Comparison of ENCODE assay signal across 13 mouse cellular contexts in genomic region chr16:85819808-85820458, GRCm38 (mm10). TPM values are rescaled to one million over a fixed set of nuclear protein-coding genes. Genes with fewer than 3 reads are reported as not detected.
A peak's percentile ranks its signal among the peaks of the same experiment; 100 is the strongest.
DNase-seq lines count a peak whose midpoint lies in the region; ATAC-seq and TF ChIP-seq lines count a peak whose summit lies in the region.
"Had no signal": no experiment of that assay in that cellular context is flagged by ENCODE, and none has a peak within 500 bp of the region (broad histone marks: within the 10 kb centered on the region; RNA-seq: fewer than 3 reads in every experiment).

No protein-coding gene starts in this region.

- intact Hi-C loops in heart, postnatal 10 days (cut with DNase I), result loop anchor here (2.0 to 5.0 kb wide), 2 partner anchors 82 to 483 kb away; partner anchors contain the start of gene Adamts5
- intact Hi-C loops in left cerebral cortex, postnatal 14 days (cut with DNase I), result loop anchor here (5.0 kb wide), 2 partner anchors 482 to 827 kb away; no protein-coding TSS in a partner anchor

- peak overlapping the region; percentile 8; the same call in 1 of the 2 replicates for H3K4me3 ChIP-seq in testis, adult 2 months (ENCODE audit: control insufficient read depth, low read depth, low read length)
- no peak overlapping the region for H3K4me3 ChIP-seq in hindbrain, embryonic 16.5 days (ENCODE audit: low read length)
- H3K4me3 ChIP-seq: liver, embryonic 13.5 days; stomach, embryonic 15.5 days had no signal

- H3K4me1 ChIP-seq in testis, adult 2 months (ENCODE audit: control insufficient read depth, insufficient read depth, low read length), result peaks cover 2% of the 10 kb centered on the region; the same call in 1 of the 2 replicates
- no peaks in the 10 kb centered on the region for H3K4me1 ChIP-seq in hindbrain, embryonic 16.5 days (ENCODE audit: control insufficient read depth, insufficient read depth, low read depth, low read length)
- H3K4me1 ChIP-seq: liver, embryonic 13.5 days; stomach, embryonic 15.5 days had no signal

- H3K36me3 ChIP-seq in testis, adult 2 months (ENCODE audit: control insufficient read depth, insufficient read depth, low read length), result no peaks in the 10 kb centered on the region
- no peaks in the 10 kb centered on the region for H3K36me3 ChIP-seq in hindbrain, embryonic 16.5 days (ENCODE audit: control insufficient read depth, insufficient read depth, low read length)
- H3K36me3 ChIP-seq: liver, embryonic 13.5 days; stomach, embryonic 15.5 days had no signal

- H3K27me3 ChIP-seq in testis, adult 2 months (ENCODE audit: control insufficient read depth, insufficient read depth, low read length), result no peaks in the 10 kb centered on the region
- no peaks in the 10 kb centered on the region for H3K27me3 ChIP-seq in hindbrain, embryonic 16.5 days (replicated peaks; ENCODE audit: control insufficient read depth, insufficient read depth, low read length)
- H3K27me3 ChIP-seq: liver, embryonic 13.5 days; stomach, embryonic 15.5 days had no signal

- no peak for TF ChIP-seq POLR2A in testis, adult 2 months (IDR thresholded peaks at IDR 0.05; ENCODE audit: control insufficient read depth, low read depth, low read length)

- no peak for TF ChIP-seq CTCF in testis, adult 2 months (IDR thresholded peaks at IDR 0.05; ENCODE audit: control insufficient read depth, insufficient read depth, insufficient replicate concordance, low read depth, low read length)

- H3K9ac ChIP-seq in hindbrain, embryonic 16.5 days (ENCODE audit: low read depth, low read length), result no peak overlapping the region
- H3K9ac ChIP-seq: liver, embryonic 13.5 days; stomach, embryonic 15.5 days had no signal

- no peaks in the 10 kb centered on the region for H3K9me3 ChIP-seq in hindbrain, embryonic 16.5 days (ENCODE audit: control insufficient read depth, low read length)
- H3K9me3 ChIP-seq: liver, embryonic 13.5 days; stomach, embryonic 15.5 days had no signal

- H3K4me2 ChIP-seq in hindbrain, embryonic 16.5 days (ENCODE audit: low read length), result no peak overlapping the region
- H3K4me2 ChIP-seq: liver, embryonic 13.5 days; stomach, embryonic 15.5 days had no signal

- peak; percentile 31 to 41 for DNase-seq in heart, postnatal 10 days
- no peak for DNase-seq in heart, adult 8-10 months (ENCODE audit: low spot score)
- no peak for DNase-seq in testis, postnatal 10 days (ENCODE audit: low spot score)
- no peak for DNase-seq in urinary bladder, postnatal 14 days (ENCODE audit: low spot score)
- DNase-seq in left cerebral cortex, postnatal 14 days (ENCODE audit: low spot score in 2 of 2), result no peak
- DNase-seq in MN1 (ENCODE audit: low spot score), result no peak
- DNase-seq: adrenal gland, adult 8-10 months; cerebellum, postnatal 36 days; kidney, postnatal 25 days; liver, embryonic 13.5 days had no signal

- WGBS in hindbrain, embryonic 16.5 days, result 65% methylated on average over 5 of the region's 5 CpGs

- H3K27ac ChIP-seq in testis, adult 2 months (ENCODE audit: control insufficient read depth, insufficient read depth, low read depth, low read length), result peak overlapping the region; percentile 53; the same call in 1 of the 2 replicates
- H3K27ac ChIP-seq in hindbrain, embryonic 16.5 days (ENCODE audit: low read depth, low read length), result no peak overlapping the region
- H3K27ac ChIP-seq: liver, embryonic 13.5 days; stomach, embryonic 15.5 days had no signal

- peak; percentile 69 for ATAC-seq in hindbrain, embryonic 16.5 days

RNA-seq across cellular contexts. Expression of gene Adamts1, which starts 17.0 kb away (rescaled TPM):
- 10 to 100 TPM; 41.6 to 60.8 TPM for total RNA-seq in heart, postnatal 10 days (2021)
- 10 to 100 TPM; 23.1 to 26.8 (median 25.4) TPM for total RNA-seq in heart, adult 8-10 months (2022)
- 0.93 and 2.8 TPM in 2 replicates for polyA plus RNA-seq in testis, adult 2 months (2012; rRNA removed)
- polyA plus RNA-seq in hindbrain, embryonic 16.5 days (2015; fragmentation: Nextera tagmentation; extraction: Ambion mirVana), result 14.7 and 15.9 TPM in 2 replicates
- total RNA-seq in left cerebral cortex, postnatal 14 days (2021), result 1 to 10 TPM; 7.3 to 8.4 TPM

Comparison
In these comparisons a context has a peak if more than half of its experiments do, and no peak if none do; other contexts are left out.
1. DNase-seq: peak in heart, postnatal 10 days (2 of 2); none in heart, adult 8-10 months (single experiment), testis, postnatal 10 days (single experiment), urinary bladder, postnatal 14 days (single experiment), left cerebral cortex, postnatal 14 days (0 of 2) and MN1 (single experiment).